Mouse (Mus musculus): ENCODE measurements around the gene Ccdc96.

The Ccdc96 gene

DNA sequence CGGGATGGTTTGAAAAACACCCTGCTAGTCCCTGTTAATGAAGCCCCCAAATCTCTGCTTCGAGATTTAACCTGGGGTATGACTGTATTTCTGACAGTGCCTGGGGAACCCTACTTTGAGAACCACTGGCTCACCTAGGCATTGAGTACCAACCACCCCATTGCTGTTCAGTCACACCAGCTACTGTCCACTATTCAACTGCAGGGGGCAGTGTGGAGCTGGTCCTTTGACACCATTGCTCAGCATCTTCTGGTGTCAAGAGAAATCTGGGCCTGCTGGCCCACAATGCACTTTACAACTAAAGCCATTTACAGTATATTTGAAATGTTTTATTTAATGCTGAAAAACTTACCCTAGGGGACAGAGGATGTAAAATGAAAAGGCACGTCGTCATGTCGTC, 10.1 kb upstream of the Ccdc96 start:
- DNase-seq (ENCODE audit: low spot score), result no peak

DNA sequence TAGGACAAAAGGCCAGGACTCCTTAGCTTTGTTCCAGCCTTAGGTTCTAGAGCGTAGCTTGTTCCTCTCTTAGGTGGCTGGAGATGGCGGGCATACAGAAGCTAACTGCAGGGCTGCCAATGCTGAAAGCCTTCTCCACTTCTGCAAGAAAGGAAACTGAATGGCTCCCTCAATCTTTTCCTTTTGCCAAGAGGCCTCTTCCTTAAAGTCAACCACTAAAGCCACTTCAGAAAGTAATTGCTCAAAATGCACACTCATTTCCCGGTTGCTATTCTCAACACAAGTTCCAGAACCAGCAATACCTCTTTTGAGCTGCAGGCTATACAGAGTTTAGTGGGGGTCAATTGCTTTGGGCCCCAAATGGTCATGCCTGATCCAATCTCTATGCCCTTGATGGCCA, 6.9 kb upstream of the Ccdc96 start:
- DNase-seq (ENCODE audit: low spot score), result no peak

DNA sequence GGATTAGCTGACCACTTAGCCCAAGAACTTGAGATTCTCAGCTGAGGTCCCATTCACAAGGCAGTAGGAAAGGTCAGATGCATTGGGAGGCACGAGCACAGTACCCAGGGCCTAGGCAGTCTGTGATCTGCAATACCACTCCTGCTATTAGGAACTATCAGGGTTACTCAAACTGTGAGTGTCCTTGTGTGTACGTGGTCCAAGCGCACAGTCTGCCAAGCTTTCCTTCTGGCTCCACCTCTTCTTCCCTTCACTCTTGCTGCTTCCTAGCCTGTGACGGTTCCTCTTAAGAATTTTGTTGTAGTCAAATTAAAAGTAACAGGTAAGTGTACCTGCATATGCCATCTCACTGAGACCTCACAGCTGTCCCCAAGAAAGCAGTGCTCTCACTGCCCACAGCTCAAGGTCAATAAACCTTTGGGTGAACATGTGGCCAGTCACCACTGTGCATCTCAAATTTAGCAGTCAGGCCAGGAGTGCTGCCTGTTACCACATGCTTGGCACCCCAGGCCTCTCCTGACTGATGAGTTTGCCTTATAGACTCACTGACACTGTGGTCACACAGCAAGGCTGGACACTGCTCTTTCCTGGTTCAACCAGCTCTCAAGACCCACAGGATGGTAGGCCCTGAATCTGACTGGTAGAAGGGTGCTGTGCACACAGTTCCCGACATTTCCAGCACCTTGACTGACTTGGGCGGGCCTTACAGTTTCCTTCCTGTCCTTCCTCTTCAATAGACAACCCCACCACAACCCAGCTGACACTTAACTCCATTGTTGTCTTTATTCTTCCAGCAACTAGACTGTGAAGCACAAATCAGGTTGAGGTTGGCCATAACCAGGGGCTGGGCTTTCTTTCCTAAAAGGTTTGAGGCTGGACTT, 5.6 kb upstream of the Ccdc96 start:
- DNase-seq (ENCODE audit: low spot score), result no peak

DNA sequence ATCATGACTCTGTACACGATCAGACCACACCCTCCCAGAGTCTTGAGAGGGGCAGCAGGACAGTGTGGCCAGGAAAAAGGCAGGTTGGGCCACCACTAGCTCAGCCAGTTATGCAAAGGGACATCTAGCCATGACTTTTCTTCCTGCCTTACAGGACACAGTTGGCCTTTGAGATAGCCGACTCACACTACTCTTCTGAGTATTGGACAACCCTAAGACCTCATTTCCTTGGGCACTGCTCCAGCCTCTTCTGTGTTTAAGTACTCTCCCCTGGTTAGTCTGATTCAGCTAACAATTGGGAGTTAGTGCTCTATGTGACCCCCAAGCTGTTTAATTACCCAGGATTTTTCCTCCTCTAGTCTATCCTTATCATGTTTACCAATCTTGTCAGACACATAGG, 4.7 kb upstream of the Ccdc96 start:
- DNase-seq (ENCODE audit: low spot score), result no peak

DNA sequence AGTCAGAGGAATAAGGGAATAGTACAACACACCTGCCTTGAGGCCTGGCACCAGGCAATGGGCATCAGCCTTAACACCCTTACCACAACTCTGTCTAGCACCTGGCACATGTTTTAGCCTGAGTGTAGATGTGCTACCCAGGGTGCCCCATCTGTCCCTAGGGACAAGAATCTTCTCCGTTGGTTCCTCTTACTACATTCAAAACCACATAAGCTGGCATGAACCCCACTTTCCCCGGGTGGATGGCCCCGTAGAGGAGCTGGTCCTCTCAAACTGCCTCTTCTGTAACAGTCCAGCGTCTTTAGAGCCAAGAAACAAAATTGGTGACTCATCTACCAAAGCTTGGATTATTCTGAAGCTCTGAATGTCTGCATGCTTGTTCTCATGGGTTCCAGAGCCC, 4.0 kb upstream of the Ccdc96 start:
- DNase-seq (ENCODE audit: low spot score), result no peak

DNA sequence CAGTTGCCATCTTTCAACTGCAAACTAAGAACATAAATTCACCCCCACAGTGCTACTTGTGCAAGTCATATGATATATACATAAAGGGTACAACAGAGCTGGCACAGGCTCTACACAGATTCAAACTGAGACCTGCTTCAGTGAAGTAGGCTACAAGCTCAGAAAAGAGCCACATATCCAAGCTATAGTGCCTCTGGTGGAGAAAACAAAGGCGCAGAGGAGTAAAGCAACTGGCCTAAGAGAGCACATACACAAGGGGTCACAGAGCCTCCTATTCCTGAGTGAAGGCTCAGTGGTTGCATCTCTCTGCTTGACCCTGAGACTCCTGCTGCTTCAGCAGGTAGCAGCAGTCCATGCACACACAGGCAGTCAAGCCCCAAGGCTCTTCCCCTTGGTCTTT, 3.3 kb upstream of the Ccdc96 start:
- no peak for DNase-seq (ENCODE audit: low spot score)

DNA sequence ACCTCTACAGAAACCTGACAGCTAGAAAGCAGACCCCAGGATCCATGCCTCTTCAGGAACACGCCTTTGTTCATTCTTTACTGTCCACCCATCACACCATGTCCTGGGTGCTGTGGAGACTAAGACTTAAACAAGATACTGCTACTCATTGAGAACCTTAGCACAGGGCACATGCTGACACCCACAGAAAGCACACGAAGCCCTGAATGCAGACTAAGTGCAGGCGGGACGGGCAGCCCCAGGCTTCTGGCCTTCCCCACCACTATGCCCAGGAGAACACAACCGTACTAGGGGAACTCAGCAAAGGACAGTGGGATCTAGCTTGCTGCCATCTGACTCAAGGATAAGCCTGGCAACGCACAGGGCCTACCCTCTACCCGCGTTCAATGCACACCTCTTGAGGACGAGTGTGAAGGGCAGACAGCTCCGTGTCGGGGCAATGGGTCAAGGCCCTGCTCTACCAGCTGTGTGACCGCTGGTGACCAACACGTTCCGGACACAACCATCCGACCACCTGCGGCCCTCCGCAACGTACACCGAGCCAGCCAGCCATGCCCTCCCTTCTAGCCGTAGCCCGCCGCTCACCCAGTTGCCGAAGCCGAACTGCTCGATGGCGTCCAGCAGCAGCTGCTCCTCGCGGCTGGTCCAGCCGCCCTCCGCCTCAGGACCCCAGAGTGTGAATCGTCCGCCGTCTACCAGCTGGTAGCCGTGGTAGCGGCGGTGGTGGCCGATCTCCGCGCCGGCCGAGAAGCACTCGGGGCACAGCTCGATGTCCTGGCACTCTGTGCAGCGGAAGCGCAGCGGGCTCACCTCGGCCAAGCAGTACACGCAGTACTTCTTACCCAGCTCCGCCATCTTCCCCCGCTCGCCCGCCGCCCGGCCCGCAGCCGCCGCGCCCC, 936 bp upstream of the Ccdc96 start:
- DNase-seq (ENCODE audit: low spot score), result peak; percentile 64

DNA sequence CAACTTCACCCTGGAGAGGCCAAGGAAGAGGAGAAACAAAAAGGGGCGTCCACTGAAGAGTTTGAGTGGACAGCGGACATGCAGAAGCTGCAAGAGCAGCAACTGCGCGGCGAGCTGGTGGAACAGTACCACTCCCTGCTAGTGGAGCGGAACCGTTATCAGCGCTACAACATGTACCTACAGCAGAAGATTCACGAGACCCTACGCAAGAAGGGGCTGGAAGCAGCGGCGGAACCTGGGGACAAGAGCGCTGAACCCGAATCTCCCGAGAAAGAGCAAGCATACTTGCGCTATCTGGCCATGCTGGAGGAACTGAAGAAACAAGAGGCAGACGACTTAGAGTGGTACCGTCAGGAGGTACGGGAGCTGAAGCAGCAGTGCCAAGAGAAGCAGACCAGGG, 918 bp downstream of the Ccdc96 start:
- DNase-seq (ENCODE audit: low spot score), result peak; percentile 45

DNA sequence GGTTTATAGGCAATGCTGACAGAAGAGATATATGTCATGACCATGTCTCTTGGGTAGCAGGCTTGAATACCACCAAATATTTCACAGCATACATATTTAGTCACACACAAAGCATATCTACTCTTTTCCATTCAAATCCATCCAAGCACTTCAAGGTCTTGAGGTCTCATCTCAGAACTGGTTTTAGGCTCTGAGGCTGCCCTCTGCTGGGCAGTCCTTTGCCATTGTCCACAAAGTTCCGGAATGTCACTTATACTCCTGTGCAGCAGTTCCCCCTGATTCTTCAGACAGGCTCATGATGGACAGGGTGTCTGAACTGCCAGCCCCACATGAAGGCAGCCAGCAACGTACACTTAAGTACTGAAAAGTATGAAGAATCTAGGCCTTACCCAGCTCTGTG, 4.8 kb downstream of the Ccdc96 start:
- no peak for DNase-seq (ENCODE audit: low spot score)

DNA sequence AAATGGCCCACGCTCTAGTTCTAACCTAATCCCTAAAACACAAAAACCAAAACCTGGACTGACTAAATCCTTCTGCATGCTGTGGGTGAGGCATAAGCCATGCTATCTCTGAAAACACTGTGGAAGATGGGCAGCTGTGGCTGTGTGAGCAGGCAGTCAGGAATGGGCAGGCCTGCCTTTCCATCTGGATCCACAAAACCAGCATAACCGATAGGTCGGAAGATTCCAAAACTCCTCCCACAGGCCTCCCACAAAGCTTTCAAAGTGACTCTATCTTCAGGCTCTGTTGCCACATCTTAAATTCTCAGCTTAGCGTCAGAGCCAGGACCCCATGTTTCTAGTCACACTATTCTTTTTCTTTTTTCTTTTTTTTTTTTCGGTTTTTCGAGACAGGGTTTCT, 9.5 kb downstream of the Ccdc96 start:
- no peak for DNase-seq (ENCODE audit: low spot score)

DNA sequence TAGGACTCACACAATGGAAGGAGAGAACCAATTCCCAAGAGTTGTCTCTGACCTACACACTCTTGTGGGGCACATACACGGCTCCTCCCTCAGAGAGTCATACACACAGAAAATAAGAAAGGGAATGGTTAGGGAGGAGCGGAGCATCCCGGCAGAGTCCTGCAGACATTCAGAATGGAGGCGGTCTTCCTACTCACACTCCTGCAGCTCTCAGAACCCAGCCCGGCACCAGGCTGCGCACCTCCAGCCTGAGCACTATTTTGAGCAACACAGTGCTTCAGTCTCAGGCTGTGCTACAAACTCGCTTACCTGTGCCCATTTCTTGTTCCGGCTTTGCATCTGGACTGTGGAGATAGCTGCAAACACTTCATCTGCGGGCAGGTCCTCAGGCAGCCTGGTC, 10.3 kb downstream of the Ccdc96 start:
- DNase-seq (ENCODE audit: low spot score), result no peak

DNA sequence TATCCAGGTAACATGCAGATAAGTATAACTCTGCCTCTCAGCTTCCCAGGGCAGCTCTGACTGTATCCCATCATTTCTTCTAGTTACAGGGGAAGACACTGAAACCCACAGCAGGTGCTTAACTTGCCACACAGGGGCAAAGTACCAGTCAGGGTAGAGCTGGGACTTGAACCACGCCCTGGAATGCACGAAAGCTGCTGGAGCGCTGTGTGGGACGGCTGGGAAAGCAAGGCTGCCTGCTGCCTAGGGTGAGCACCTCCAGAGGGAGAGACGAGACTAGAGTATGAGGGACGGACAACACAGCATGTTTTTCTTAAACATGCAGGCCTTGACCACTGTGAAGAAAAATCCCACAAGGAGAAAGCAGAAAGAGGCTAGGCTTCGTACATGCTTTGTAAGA, 20.8 kb downstream of the Ccdc96 start:
- no peak for DNase-seq (ENCODE audit: low spot score)

DNA sequence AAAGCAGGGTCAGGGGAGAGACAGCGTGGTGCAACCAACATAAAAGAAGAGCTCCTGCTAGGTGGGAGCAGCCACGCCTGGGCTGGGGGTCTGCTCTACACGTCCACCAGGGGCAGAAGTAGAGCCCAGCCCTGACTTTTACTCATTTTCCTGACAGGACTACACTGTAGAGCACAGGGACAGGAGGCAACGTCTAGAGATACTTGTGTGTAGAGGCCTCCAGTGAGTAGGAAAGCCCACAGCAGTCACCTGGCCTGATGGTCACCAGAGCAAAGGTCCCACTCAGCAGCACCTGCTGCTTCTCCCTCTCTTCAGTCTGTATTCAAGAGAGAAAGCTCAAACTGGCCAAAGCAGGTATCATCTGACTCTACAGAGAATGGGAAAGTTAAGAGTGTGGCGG, 21.3 kb downstream of the Ccdc96 start:
- DNase-seq (ENCODE audit: low spot score), result no peak

DNA sequence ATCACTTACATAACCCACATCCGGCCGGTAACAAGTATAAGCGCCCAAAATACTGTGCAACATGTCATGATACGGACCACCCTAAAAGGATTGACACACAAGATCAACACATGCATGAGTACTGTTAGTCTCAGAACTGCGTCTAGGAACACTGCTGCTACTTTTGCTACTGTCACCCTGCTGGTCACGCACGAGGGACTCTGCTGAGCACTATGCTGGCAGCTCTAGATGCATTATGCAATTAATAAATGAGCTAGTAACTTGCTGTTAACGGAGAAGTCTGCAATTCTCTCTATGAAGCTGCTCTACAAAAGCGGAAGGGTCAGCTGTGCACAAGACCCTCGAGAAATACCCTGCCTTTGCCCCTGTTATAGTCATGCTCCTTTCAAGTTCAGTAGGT, 24.0 kb downstream of the Ccdc96 start:
- DNase-seq (ENCODE audit: low spot score), result no peak

DNA sequence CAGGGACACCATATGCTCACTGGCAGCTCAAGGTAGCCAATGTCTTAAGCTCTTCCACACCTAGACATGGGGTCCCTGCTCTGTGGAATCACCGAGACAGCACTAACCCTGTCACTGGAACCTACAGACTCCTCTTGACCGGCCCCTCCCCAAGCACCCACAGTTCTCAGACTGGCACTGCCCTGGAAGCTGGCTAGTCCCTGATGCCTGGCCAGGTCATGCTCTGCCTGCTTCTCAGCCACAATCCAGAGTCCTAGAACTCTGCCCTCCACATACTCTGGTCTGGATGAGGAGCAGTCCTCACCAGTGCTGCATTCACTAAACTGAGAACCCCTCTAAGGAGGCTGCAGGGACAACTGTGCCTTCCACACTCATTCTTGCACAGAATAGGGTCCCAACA, 26.6 kb downstream of the Ccdc96 start:
- no peak for DNase-seq (ENCODE audit: low spot score)

DNA sequence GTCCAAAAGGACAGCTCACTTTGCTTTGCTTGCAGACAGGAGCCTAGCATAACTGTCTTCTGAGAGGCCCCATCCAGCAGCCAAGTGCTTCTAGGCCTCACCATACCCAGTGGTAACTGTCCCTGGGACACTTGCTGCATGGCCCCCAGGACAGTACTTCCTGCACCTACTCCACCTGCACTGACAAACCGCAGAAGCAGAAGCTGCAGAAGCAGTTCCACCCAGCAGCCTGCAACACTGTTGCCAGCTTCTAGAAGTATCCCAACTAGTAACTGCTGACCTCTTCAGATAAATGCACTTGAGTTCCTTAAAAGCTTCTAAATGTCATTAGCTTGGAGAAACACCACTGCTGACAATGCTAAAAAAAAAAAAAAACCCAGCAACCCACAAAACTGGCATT, 30.7 kb downstream of the Ccdc96 start:
- DNase-seq (ENCODE audit: low spot score), result peak; percentile 39

DNA sequence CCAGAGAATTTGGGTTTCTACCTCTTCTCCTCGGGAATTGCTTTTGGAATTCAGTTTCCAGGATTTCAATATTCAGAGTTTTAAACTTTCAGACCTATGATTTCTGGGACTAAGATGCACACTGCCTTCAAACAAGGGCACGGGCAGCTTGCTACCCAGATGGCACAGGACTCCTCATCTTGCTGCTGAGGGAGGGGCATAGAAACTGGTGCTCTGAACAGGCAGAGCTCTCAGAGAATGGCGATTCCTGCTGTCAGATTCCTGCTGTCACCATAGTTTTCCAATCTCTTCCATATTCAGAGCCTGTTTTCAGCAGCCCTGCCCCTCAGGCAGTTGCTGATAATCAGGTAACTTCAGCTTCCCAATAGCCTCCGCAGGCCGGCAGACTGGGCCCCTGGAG, 31.2 kb downstream of the Ccdc96 start:
- DNase-seq (ENCODE audit: low spot score), result no peak

DNA sequence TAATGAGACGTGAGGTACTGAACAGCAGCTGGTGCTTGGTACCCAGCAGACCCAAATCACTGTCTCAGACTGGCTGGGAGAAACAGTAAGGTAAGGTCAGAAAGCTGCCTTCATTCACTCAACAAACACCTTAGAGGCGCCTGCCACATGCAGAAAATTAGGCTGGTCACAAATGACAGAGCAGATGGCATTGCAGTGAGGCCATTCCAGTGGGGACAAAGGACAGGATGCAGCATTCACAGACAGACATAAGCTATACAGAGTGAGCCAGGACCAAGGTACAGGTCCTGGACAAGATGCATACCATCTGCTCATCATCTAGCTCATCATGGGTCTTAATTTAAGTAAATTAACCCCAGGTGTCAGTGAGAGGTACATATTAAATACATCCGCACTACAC, 33.2 kb downstream of the Ccdc96 start:
- DNase-seq (ENCODE audit: low spot score), result no peak

DNA sequence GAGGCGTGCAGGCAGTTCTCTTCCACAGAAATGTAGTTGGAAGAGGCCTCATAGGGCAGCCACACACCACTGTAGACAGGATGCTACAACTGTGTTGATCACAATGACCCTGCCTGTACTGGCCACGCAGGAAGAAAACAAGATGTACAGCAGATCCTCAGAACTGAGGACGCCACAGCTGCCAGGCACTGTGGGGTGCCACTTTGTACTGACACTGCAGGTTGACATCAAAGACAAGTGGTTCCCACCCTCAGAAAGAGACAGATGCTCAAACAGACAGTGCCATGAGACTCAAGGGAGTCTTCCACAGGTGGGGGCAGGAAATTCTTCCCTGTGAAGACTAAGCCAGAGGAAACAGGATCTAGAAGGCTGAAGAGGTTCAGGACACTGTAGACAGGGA, 35.4 kb downstream of the Ccdc96 start:
- no peak for DNase-seq (ENCODE audit: low spot score)

DNA sequence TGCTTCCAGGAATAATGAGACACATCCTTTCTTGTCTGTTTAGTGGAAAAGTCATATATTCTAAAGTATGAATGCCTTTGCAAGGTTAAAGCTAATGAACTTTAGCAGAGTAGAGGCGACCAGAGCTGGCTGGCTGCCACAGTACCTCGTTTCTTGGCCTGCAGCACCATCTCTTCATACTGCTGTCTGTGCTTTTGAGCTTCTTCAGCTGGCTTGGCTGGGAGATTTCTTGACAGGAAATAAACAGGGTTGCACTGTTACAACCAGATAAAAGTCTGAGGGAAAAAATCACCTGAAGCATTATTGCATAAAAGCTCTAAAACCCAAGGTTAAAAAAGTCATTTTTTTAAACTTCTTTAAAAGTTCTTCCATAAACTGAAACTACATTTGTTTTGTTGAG, 38.4 kb downstream of the Ccdc96 start:
- DNase-seq (ENCODE audit: low spot score), result no peak

DNA sequence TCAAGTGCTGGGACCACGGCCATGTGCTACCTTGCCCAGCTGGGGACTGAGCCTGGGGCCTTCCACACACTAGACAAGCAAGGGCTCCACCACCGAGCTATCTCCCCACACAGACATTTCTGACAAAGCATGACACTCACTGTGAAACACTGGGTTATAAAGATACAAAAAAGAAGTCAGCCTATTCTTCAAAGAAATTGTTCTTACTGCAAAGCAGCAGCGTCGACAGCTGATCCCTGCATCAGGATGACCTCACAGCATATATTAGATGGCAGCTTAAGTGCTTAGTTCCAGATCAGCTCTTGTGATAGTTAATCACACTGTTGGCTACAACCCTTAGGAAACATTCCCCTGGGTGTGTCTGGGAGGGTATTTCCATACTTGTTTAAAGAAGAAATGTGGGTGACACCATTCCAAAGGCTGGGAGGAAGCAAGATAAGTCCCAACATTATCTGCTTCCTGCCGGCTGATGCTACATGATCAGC, 38.9 kb downstream of the Ccdc96 start:
- DNase-seq (ENCODE audit: low spot score), result no peak

DNA sequence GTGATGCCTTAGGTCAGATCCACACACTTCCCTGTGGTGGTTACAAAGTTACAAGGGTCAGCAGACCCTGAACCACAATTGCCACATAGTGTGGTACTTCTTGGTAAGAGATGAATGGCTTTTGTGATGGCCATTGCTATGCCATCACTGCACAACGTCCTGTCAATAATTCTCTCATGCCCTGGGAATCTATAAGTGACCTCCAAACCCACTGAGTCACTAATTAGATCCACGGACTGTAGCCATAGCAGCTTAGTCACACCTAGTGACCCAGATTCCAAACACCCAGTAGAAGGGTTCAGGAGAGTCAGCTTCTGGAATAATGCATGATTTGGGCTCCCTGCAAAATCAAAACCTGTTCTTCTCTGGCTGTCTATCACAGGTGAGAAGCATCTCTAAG, 40.8 kb downstream of the Ccdc96 start:
- DNase-seq (ENCODE audit: low spot score), result no peak

DNA sequence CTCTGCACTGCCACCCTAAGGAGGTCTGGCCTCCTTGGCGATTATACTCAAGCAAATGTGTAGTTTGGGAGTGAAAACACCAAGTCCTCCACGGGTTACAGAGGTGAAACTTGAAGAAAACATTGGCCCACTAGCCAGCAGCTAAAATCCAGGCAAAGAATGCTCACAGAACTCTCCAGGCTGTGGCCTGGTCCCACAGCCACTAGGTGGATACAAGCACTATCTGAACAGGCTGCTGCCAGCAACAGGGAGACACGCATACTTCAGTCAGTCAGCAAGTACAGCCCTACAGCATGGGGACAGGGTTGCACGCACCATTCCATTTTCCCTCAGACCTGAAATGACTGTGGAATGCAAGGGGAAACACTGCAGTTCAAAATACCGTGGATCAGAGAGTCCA, 41.9 kb downstream of the Ccdc96 start:
- no peak for DNase-seq (ENCODE audit: low spot score)

Measured in testis, postnatal 14 days (tissue).